Mouse (Mus musculus): ENCODE data around the gene Cbx7. TPM values are rescaled to one million over a fixed set of nuclear protein-coding genes. Genes with fewer than 3 reads are reported as not detected.

The Cbx7 gene
- polyA plus RNA-seq, 1 experiment from 2014 or later, result 4.8 TPM

DNA sequence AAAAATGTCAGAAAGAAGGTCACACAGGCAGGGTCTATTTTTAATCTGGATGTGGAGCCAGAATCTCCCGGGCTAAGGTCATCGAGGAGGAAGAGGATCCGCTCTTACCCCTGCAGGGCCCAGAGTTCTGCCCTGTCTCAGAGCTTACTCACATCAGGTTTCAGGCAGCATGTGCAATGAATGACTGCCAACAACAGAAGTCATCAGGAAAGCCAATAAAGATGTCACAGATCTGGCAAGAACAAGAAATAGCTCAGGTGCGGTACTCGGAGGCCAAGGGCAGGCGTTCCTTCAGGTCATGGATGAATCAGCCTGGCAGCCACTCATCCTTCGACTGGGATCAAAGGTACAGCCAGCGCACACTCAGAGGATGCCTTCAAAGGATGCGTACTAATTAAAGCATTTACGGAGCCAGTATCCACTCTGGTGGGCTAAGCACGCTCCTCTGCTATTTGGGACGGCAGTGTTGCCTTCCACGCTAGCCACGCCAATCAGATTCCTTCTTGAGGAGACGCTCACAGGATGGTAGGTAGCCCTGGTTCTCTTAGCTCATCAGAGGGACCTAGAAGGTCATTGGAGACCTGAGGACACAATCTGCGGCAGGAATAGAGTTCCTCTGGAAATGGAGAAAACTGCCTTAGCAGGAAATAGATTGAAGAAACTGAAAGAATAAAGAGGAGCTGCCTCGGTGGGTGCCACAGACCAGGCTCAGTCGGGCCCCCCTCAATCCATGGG, 95.5 kb downstream of the Cbx7 start:
- WGBS, result 79% methylated on average over 18 of the region's 18 CpGs
- Histone ChIP-seq H3K27ac (ENCODE audit: low read length) (no peak overlapping the region), H3K4me2 (ENCODE audit: low read length) (no peak overlapping the region), H3K36me3 (ENCODE audit: control insufficient read depth, insufficient read depth, low read length) (no peaks in the 10 kb centered on the region), H3K9me3 (replicated peaks; ENCODE audit: control insufficient read depth, low read length, poor library complexity, severe bottlenecking) (no peaks in the 10 kb centered on the region), H3K4me3 (ENCODE audit: low read depth, low read length) (no peak overlapping the region), H3K27me3 (ENCODE audit: control insufficient read depth, insufficient read depth, low read depth, low read length) (no peaks in the 10 kb centered on the region), H3K9ac (ENCODE audit: low read depth, low read length) (no peak overlapping the region), H3K4me1 (ENCODE audit: control insufficient read depth, insufficient read depth, low read length) (no peaks in the 10 kb centered on the region; the same call in 1 of the 2 replicates)
- ATAC-seq, result no peak

GRCm38 (mm10) chr15:79873995-79874394, 96.9 kb downstream of the Cbx7 start:
- Histone ChIP-seq H3K9me3 (replicated peaks; ENCODE audit: control insufficient read depth, low read length, poor library complexity, severe bottlenecking) (no peaks in the 10 kb centered on the region), H3K4me1 (ENCODE audit: control insufficient read depth, insufficient read depth, low read length) (no peaks in the 10 kb centered on the region; the same call in 1 of the 2 replicates), H3K4me3 (ENCODE audit: low read depth, low read length) (no peak overlapping the region), H3K27me3 (ENCODE audit: control insufficient read depth, insufficient read depth, low read depth, low read length) (no peaks in the 10 kb centered on the region), H3K9ac (ENCODE audit: low read depth, low read length) (no peak overlapping the region), H3K36me3 (ENCODE audit: control insufficient read depth, insufficient read depth, low read length) (no peaks in the 10 kb centered on the region), H3K27ac (ENCODE audit: low read length) (no peak overlapping the region), H3K4me2 (ENCODE audit: low read length) (no peak overlapping the region)
- no peak for ATAC-seq
- WGBS, result 60% methylated on average over 2 of the region's 2 CpGs

DNA sequence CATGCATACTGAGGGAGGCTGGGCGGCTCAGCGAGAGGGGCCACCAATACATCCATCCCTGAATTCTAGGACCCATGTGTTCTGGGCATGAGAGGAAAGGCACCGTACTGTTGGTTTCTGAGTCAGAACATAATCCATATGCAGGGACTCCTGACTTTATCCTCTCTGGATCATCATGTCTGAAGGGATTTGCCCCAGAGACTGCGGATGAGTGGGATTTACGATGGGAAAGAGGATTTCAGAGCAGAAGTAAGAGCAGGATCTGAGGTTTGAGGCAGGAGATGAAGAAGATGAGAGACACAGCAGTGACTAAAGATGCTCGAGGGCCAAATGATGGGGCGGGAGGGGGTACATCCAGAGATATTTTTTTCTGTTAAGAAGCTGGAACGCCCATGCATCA, 97.4 kb downstream of the Cbx7 start:
- Histone ChIP-seq H3K9me3 (replicated peaks; ENCODE audit: control insufficient read depth, low read length, poor library complexity, severe bottlenecking) (no peaks in the 10 kb centered on the region), H3K27me3 (ENCODE audit: control insufficient read depth, insufficient read depth, low read depth, low read length) (no peaks in the 10 kb centered on the region), H3K4me2 (ENCODE audit: low read length) (no peak overlapping the region), H3K36me3 (ENCODE audit: control insufficient read depth, insufficient read depth, low read length) (no peaks in the 10 kb centered on the region), H3K4me1 (ENCODE audit: control insufficient read depth, insufficient read depth, low read length) (no peaks in the 10 kb centered on the region), H3K9ac (ENCODE audit: low read depth, low read length) (no peak overlapping the region), H3K4me3 (ENCODE audit: low read depth, low read length) (no peak overlapping the region), H3K27ac (ENCODE audit: low read length) (no peak overlapping the region)
- no peak for ATAC-seq
- WGBS, result 87% methylated on average over 8 of the region's 8 CpGs

GRCm38 (mm10) chr15:79867260-79868002, 103.5 kb downstream of the Cbx7 start:
- H3K27me3 ChIP-seq (ENCODE audit: control insufficient read depth, insufficient read depth, low read depth, low read length), result no peaks in the 10 kb centered on the region
- 88% methylated on average over 3 of the region's 3 CpGs for WGBS
- no peak overlapping the region for H3K27ac ChIP-seq (ENCODE audit: low read length)
- H3K4me2 ChIP-seq (ENCODE audit: low read length), result no peak overlapping the region
- H3K36me3 ChIP-seq (ENCODE audit: control insufficient read depth, insufficient read depth, low read length), result no peaks in the 10 kb centered on the region
- no peaks in the 10 kb centered on the region for H3K9me3 ChIP-seq (replicated peaks; ENCODE audit: control insufficient read depth, low read length, poor library complexity, severe bottlenecking)
- H3K4me1 ChIP-seq (ENCODE audit: control insufficient read depth, insufficient read depth, low read length), result no peaks in the 10 kb centered on the region; the same call in 1 of the 2 replicates
- no peak overlapping the region for H3K4me3 ChIP-seq (ENCODE audit: low read depth, low read length)
- ATAC-seq, result no peak
- H3K9ac ChIP-seq (ENCODE audit: low read depth, low read length), result no peak overlapping the region

Small RNA genes within 50 kb of the gene (microRNA-seq; reads per million reads assigned to microRNA genes)
- 0.86 reads per million for gene Mir7213

Other genes with a start within 250 kb of the Cbx7 start
- 5.7 and 6.0 TPM in 2 replicates for gene Sun2, start 228.6 kb downstream of the Cbx7 start, polyA plus RNA-seq (2015; fragmentation: Nextera tagmentation; extraction: Ambion mirVana)
- gene Dnal4, start 193.3 kb downstream of the Cbx7 start, polyA plus RNA-seq (2015; fragmentation: Nextera tagmentation; extraction: Ambion mirVana), result 69.0 and 76.5 TPM in 2 replicates
- gene Nptxr, start 166.4 kb downstream of the Cbx7 start, polyA plus RNA-seq (2015; fragmentation: Nextera tagmentation; extraction: Ambion mirVana), result 55.0 and 62.1 TPM in 2 replicates
- gene Npcd, start 136.9 kb downstream of the Cbx7 start, polyA plus RNA-seq (2015; fragmentation: Nextera tagmentation; extraction: Ambion mirVana), result 0.74 and 1.3 TPM in 2 replicates
- gene Cbx6, start 136.4 kb downstream of the Cbx7 start, polyA plus RNA-seq (2015; fragmentation: Nextera tagmentation; extraction: Ambion mirVana), result 73.2 and 73.7 TPM in 2 replicates
- 3.8 and 4.2 TPM in 2 replicates for gene Apobec3, start 79.5 kb downstream of the Cbx7 start, polyA plus RNA-seq (2015; fragmentation: Nextera tagmentation; extraction: Ambion mirVana)
- 4.3 and 6.8 TPM in 2 replicates for gene Pdgfb, start 43.9 kb upstream of the Cbx7 start, polyA plus RNA-seq (2015; fragmentation: Nextera tagmentation; extraction: Ambion mirVana)
- gene Syngr1, start 120.2 kb upstream of the Cbx7 start, polyA plus RNA-seq (2015; fragmentation: Nextera tagmentation; extraction: Ambion mirVana), result 66.2 and 83.9 TPM in 2 replicates
- gene Rpl3, start 120.7 kb upstream of the Cbx7 start, polyA plus RNA-seq (2015; fragmentation: Nextera tagmentation; extraction: Ambion mirVana), result 524 and 548 TPM in 2 replicates
- 35.9 and 38.3 TPM in 2 replicates for gene Tab1, start 162.0 kb upstream of the Cbx7 start, polyA plus RNA-seq (2015; fragmentation: Nextera tagmentation; extraction: Ambion mirVana)
- 14.1 and 15.2 TPM in 2 replicates for gene Mgat3, start 202.6 kb upstream of the Cbx7 start, polyA plus RNA-seq (2015; fragmentation: Nextera tagmentation; extraction: Ambion mirVana)

Measured in midbrain, embryonic 16.5 days (tissue).